Mouse (Mus musculus): ENCODE results near the gene Grin2d. TPM values are rescaled to one million over a fixed set of nuclear protein-coding genes. Genes with fewer than 3 reads are reported as not detected.
A peak's percentile ranks its signal among the peaks of the same experiment; 100 is the strongest.

The Grin2d gene
- total and polyA plus RNA-seq, 2 experiments from 2014 or later: 4.4 to 37.8 TPM

- 68% methylated on average over 4 of the region's 4 CpGs for WGBS
- H3K4me3 ChIP-seq (ENCODE audit: low read length): no peak overlapping the region
- no peak overlapping the region for H3K27ac ChIP-seq
- no peaks in the 10 kb centered on the region for H3K27me3 ChIP-seq (ENCODE audit: insufficient read depth, low read length)
- H3K4me2 ChIP-seq (ENCODE audit: low read depth, low read length): no peak overlapping the region
- no peaks in the 10 kb centered on the region for H3K9me3 ChIP-seq (ENCODE audit: low read length)
- no peak for TF ChIP-seq CTCF (IDR thresholded peaks at IDR 0.05; ENCODE audit: low read depth)
- H3K4me1 ChIP-seq (ENCODE audit: insufficient read depth, low read length): no peaks in the 10 kb centered on the region
- H3K36me3 ChIP-seq (ENCODE audit: insufficient read depth, low read length): no peaks in the 10 kb centered on the region
- H3K9ac ChIP-seq (replicated peaks; ENCODE audit: low read length): no peak overlapping the region
- no peak for DNase-seq (ENCODE audit: low spot score)
- ATAC-seq: no peak
Measured at GRCm38 (mm10) chr7:45859008-45859407, 19.2 kb downstream of the Grin2d start.

- ATAC-seq (peak; percentile 44; the same call in 1 of the 2 replicates), DNase-seq (ENCODE audit: low spot score) (peak; percentile 38)
- Histone ChIP-seq H3K36me3 (ENCODE audit: insufficient read depth, low read length) (no peaks in the 10 kb centered on the region), H3K27ac (no peak overlapping the region), H3K27me3 (ENCODE audit: insufficient read depth, low read length) (no peaks in the 10 kb centered on the region), H3K9ac (replicated peaks; ENCODE audit: low read length) (no peak overlapping the region), H3K9me3 (ENCODE audit: low read length) (no peaks in the 10 kb centered on the region), H3K4me3 (ENCODE audit: low read length) (peak overlapping the region; percentile 26), H3K4me1 (ENCODE audit: insufficient read depth, low read length) (no peaks in the 10 kb centered on the region), H3K4me2 (ENCODE audit: low read depth, low read length) (peak overlapping the region; percentile 53)
- no peak for TF ChIP-seq CTCF (IDR thresholded peaks at IDR 0.05; ENCODE audit: low read depth)
- WGBS: 10% methylated on average over 29 of the region's 30 CpGs
Measured at GRCm38 (mm10) chr7:45856950-45857901, 21.0 kb downstream of the Grin2d start.

- no peak overlapping the region for H3K4me3 ChIP-seq (ENCODE audit: low read length)
- TF ChIP-seq CTCF (IDR thresholded peaks at IDR 0.05; ENCODE audit: low read depth): no peak
- no peak overlapping the region for H3K4me2 ChIP-seq (ENCODE audit: low read depth, low read length)
- H3K27ac ChIP-seq: no peak overlapping the region
- no peaks in the 10 kb centered on the region for H3K27me3 ChIP-seq (ENCODE audit: insufficient read depth, low read length)
- no peaks in the 10 kb centered on the region for H3K4me1 ChIP-seq (ENCODE audit: insufficient read depth, low read length)
- no peak overlapping the region for H3K9ac ChIP-seq (replicated peaks; ENCODE audit: low read length)
- H3K36me3 ChIP-seq (ENCODE audit: insufficient read depth, low read length): no peaks in the 10 kb centered on the region; the same call in 1 of the 2 replicates
- 85% methylated on average over 12 of the region's 12 CpGs for WGBS
- ATAC-seq (no peak), DNase-seq (ENCODE audit: low spot score) (no peak)
- no peaks in the 10 kb centered on the region for H3K9me3 ChIP-seq (ENCODE audit: low read length)
Measured at GRCm38 (mm10) chr7:45853089-45853488, 25.1 kb downstream of the Grin2d start.

DNA sequence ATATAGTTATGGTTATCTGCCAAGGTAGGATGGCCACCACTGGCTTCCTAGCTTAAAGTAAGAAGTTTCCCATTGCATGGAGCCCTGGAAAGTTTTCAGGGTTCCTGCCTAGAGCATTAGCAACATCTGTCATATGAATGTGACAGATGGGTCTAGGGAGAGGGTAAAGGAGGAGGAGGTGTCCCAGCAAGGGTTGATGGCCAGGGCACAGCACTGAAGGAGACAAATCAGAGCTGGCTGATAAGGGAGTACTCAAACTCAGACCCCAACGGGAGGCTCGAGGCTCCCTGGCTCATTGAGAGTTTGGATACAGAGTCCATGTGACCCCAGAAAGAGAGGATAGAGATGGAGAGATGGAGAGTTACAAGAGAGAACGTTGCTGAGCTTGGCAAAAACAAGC, 27.5 kb downstream of the Grin2d start:
- Histone ChIP-seq H3K4me3 (ENCODE audit: low read length) (no peak overlapping the region), H3K9me3 (ENCODE audit: low read length) (no peaks in the 10 kb centered on the region), H3K4me1 (ENCODE audit: insufficient read depth, low read length) (no peaks in the 10 kb centered on the region), H3K36me3 (ENCODE audit: insufficient read depth, low read length) (no peaks in the 10 kb centered on the region; the same call in 1 of the 2 replicates), H3K4me2 (ENCODE audit: low read depth, low read length) (no peak overlapping the region), H3K27me3 (ENCODE audit: insufficient read depth, low read length) (no peaks in the 10 kb centered on the region), H3K27ac (no peak overlapping the region), H3K9ac (replicated peaks; ENCODE audit: low read length) (no peak overlapping the region)
- DNase-seq (ENCODE audit: low spot score): no peak
- no peak for ATAC-seq
- no peak for TF ChIP-seq CTCF (IDR thresholded peaks at IDR 0.05; ENCODE audit: low read depth)
- 75% methylated on average over 3 of the region's 3 CpGs for WGBS

DNA sequence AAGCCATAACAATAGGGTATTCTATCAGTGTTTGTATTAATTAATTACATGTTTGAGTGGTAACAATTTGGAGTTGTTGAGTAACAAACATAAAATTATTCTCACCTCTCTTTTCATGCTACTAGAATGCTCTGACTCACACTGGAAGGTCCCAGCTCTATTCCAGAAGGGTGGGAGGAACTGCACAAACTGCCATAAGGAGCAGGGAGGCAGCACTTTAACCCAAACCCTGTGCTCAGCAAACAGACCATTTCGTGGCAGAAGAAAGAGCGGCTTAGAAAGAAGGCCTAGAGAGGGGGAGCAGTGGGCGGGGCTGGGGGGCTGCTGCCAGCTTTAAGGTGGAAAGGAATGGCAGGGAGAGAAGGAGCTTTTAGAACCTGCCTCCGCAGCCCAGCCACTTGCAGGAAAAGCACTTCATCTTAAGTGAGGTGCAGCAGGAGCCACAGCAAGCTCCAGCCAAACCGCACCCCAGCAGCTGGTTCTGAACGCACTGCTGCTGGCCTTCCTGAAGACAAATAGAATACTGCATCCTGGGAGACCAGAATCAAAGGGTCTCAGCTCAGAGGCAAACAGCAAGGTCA, 29.6 kb downstream of the Grin2d start:
- no peak overlapping the region for H3K27ac ChIP-seq
- no peak for TF ChIP-seq CTCF (IDR thresholded peaks at IDR 0.05; ENCODE audit: low read depth)
- ATAC-seq (no peak), DNase-seq (ENCODE audit: low spot score) (no peak)
- 20% methylated on average over 6 of the region's 6 CpGs for WGBS
- no peak overlapping the region for H3K4me3 ChIP-seq (ENCODE audit: low read length)
- no peak overlapping the region for H3K9ac ChIP-seq (replicated peaks; ENCODE audit: low read length)
- no peaks in the 10 kb centered on the region for H3K4me1 ChIP-seq (ENCODE audit: insufficient read depth, low read length)
- no peak overlapping the region for H3K4me2 ChIP-seq (ENCODE audit: low read depth, low read length)
- no peaks in the 10 kb centered on the region; the same call in 1 of the 2 replicates for H3K36me3 ChIP-seq (ENCODE audit: insufficient read depth, low read length)
- no peaks in the 10 kb centered on the region for H3K9me3 ChIP-seq (ENCODE audit: low read length)
- H3K27me3 ChIP-seq (ENCODE audit: insufficient read depth, low read length): no peaks in the 10 kb centered on the region

DNA sequence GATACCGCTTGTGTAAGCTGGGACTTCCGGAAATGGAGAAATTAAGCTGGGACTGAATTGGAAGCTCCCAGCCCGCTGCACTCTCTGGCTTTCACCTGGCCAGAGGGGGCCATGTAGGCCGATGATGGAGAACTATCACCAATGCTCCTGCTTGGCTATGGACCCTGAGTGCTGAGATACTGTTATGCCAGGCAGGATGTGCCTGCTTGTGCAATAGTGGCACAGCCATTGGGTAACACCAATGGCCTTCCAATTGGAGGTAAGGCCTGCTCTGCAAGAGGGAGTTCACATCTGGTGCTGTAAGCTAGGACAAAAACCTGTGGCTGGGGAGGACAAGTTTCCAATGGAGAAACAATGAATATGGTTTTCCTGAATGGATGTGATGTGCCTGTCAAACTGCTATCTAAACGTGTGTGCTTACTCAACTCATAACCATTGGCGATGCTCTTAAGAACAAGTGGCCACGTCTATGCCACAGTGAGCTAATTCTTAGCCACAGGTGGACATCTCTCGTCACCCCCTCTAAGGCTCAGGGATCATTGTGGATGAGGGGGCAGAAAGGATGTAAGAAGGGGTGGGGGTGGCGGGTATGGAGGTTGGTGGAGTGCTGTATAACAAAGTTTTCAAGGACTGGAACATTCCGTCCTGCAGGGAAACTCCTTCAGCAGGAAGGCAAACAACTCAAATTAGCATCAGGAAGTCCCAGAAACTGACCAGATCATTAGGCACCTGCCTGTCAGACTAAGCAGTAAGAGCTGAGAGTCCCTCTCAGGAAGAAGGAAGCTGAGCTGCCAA, 35.0 kb downstream of the Grin2d start:
- H3K27me3 ChIP-seq (ENCODE audit: insufficient read depth, low read length): 0 out of 2 replicates have a peak, but pooled peaks cover 6% of the 10 kb centered on the region
- H3K9me3 ChIP-seq (ENCODE audit: low read length): no peaks in the 10 kb centered on the region
- no peak overlapping the region for H3K4me2 ChIP-seq (ENCODE audit: low read depth, low read length)
- no peak overlapping the region for H3K9ac ChIP-seq (replicated peaks; ENCODE audit: low read length)
- H3K4me3 ChIP-seq (ENCODE audit: low read length): no peak overlapping the region
- no peaks in the 10 kb centered on the region for H3K4me1 ChIP-seq (ENCODE audit: insufficient read depth, low read length)
- no peak overlapping the region for H3K27ac ChIP-seq
- 86% methylated on average over 10 of the region's 10 CpGs for WGBS
- DNase-seq (ENCODE audit: low spot score): no peak
- no peak for ATAC-seq
- no peaks in the 10 kb centered on the region for H3K36me3 ChIP-seq (ENCODE audit: insufficient read depth, low read length)
- no peak for TF ChIP-seq CTCF (IDR thresholded peaks at IDR 0.05; ENCODE audit: low read depth)

Measured in hindbrain, postnatal 0 days (tissue).